Mouse (Mus musculus): ENCODE measurements around the gene Flot2. TPM values are rescaled to one million over a fixed set of nuclear protein-coding genes. Genes with fewer than 3 reads are reported as not detected.

Gene Flot2
- polyA plus RNA-seq, 1 experiment from 2014 or later: 25.9 TPM

DNA sequence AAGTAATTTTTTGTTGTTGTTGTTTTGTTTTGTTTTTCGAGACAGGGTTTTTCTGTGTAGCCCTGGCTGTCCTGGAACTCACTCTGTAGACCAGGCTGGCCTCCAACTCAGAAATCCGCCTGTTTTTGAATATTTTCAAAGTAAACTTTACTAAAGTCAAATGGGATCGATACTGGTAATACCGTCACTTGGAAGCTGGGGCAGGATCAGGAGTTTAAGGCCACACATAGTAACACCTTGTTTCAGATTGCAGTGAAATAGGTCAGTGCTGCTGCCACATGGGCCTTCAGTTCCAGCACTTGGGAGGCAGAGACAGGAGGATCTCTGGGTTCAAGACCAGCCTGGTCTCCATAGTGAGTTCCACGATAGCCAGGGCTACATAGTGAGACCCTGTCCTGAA lies 66.8 kb downstream of the Flot2 start:
- Histone ChIP-seq H3K36me3 (replicated peaks; ENCODE audit: insufficient read depth, low read length) (peaks cover 11% of the 10 kb centered on the region), H3K9ac (replicated peaks) (no peak overlapping the region), H3K4me3 (ENCODE audit: low read depth, low read length) (no peak overlapping the region), H3K9me3 (ENCODE audit: low read length) (no peaks in the 10 kb centered on the region), H3K27ac (ENCODE audit: low read depth) (no peak overlapping the region), H3K4me1 (ENCODE audit: insufficient read depth) (peaks cover 24% of the 10 kb centered on the region), H3K4me2 (ENCODE audit: low read depth, low read length) (no peak overlapping the region), H3K27me3 (ENCODE audit: insufficient read depth, low read length) (no peaks in the 10 kb centered on the region)
- 85% methylated on average over 5 of the region's 5 CpGs for WGBS (ENCODE audit: insufficient replicate concordance)
- DNase-seq (no peak), ATAC-seq (no peak)
- no peak for TF ChIP-seq CTCF (IDR thresholded peaks at IDR 0.05; ENCODE audit: low read depth)
- TF ChIP-seq EP300 (IDR thresholded peaks at IDR 0.05; ENCODE audit: low read depth): no peak

MicroRNAs within 50 kb of the gene (microRNA counts, 519-probe panel; counts per million panel counts)
- 9,708 counts per million, percentile 100 among the panel's probes with 10 or more counts for microRNA mmu-miR-144
- microRNA mmu-miR-451: 7,892 counts per million, percentile 91 among the panel's probes with 10 or more counts

Small RNAs within 50 kb of the gene (microRNA-seq; reads per million reads assigned to microRNA genes)
- 3,285 reads per million, percentile 84 among the genes with 10 or more reads in this experiment for gene Mir144
- gene Mir451a: not detected
- gene Mir451b: not detected

Other genes with a start within 250 kb of the Flot2 start
- 48.9 and 53.4 TPM in 2 replicates for gene Pipox, start 143.8 kb upstream of the Flot2 start, polyA plus RNA-seq (2015; fragmentation: Nextera tagmentation; extraction: Ambion mirVana)
- gene Sez6, start 107.1 kb upstream of the Flot2 start, polyA plus RNA-seq (2015; fragmentation: Nextera tagmentation; extraction: Ambion mirVana): not detected in 2 replicates
- 5.0 and 5.1 TPM in 2 replicates for gene Phf12, start 55.2 kb upstream of the Flot2 start, polyA plus RNA-seq (2015; fragmentation: Nextera tagmentation; extraction: Ambion mirVana)
- 9.2 and 10.6 TPM in 2 replicates for gene Dhrs13, start 5.7 kb upstream of the Flot2 start, polyA plus RNA-seq (2015; fragmentation: Nextera tagmentation; extraction: Ambion mirVana)
- gene Eral1, start 42.5 kb downstream of the Flot2 start, polyA plus RNA-seq (2015; fragmentation: Nextera tagmentation; extraction: Ambion mirVana): 9.3 and 10.6 TPM in 2 replicates
- gene Fam222b, start 56.7 kb downstream of the Flot2 start, polyA plus RNA-seq (2015; fragmentation: Nextera tagmentation; extraction: Ambion mirVana): 5.9 and 7.5 TPM in 2 replicates
- gene Traf4, start 127.7 kb downstream of the Flot2 start, polyA plus RNA-seq (2015; fragmentation: Nextera tagmentation; extraction: Ambion mirVana): 15.3 and 18.9 TPM in 2 replicates
- 4.9 and 5.4 TPM in 2 replicates for gene Nek8, start 138.7 kb downstream of the Flot2 start, polyA plus RNA-seq (2015; fragmentation: Nextera tagmentation; extraction: Ambion mirVana)
- 38.2 and 40.3 TPM in 2 replicates for gene Tlcd1, start 138.8 kb downstream of the Flot2 start, polyA plus RNA-seq (2015; fragmentation: Nextera tagmentation; extraction: Ambion mirVana)
- gene Rpl23a, start 145.7 kb downstream of the Flot2 start, polyA plus RNA-seq (2015; fragmentation: Nextera tagmentation; extraction: Ambion mirVana): 732 and 758 TPM in 2 replicates
- gene Rab34, start 150.5 kb downstream of the Flot2 start, polyA plus RNA-seq (2015; fragmentation: Nextera tagmentation; extraction: Ambion mirVana): 26.6 and 28.9 TPM in 2 replicates
- gene Proca1, start 155.5 kb downstream of the Flot2 start, polyA plus RNA-seq (2015; fragmentation: Nextera tagmentation; extraction: Ambion mirVana): 0.84 and 1.00 TPM in 2 replicates
- gene Sdf2, start 207.8 kb downstream of the Flot2 start, polyA plus RNA-seq (2015; fragmentation: Nextera tagmentation; extraction: Ambion mirVana): 35.3 and 35.8 TPM in 2 replicates
- gene Supt6, start 208.1 kb downstream of the Flot2 start, polyA plus RNA-seq (2015; fragmentation: Nextera tagmentation; extraction: Ambion mirVana): 4.7 and 5.5 TPM in 2 replicates
- 29.6 and 32.7 TPM in 2 replicates for gene 2610507B11Rik, start 223.8 kb downstream of the Flot2 start, polyA plus RNA-seq (2015; fragmentation: Nextera tagmentation; extraction: Ambion mirVana)

Measured in liver, postnatal 0 days (tissue).